Mouse (Mus musculus): ENCODE measurements around the gene Myo18a. TPM values are rescaled to one million over a fixed set of nuclear protein-coding genes. Genes with fewer than 3 reads are reported as not detected.

The Myo18a gene
- polyA plus RNA-seq, 1 experiment, result 57.0 TPM

DNA sequence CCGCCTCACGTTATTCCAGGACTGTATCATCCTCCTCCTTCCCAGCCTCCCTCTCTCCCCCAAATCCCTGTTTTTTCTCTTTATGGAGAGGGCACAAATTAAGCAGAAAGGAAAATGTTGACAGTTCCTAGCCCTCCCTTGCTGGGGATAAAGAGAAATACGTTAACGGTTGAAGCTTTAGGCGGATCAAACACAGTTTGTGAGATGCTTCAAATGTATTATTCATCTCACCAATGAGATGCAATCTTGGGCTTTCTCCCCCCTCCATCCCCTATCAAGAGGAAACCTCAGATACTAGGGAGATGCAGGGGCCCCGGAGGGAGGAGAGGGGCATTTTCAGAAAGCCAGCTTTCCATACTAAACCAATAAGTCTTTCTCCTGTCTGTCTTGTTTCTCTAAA is 146.7 kb downstream of the Myo18a start:
- no peak for TF ChIP-seq CEBPB (IDR thresholded peaks at IDR 0.05; ENCODE audit: low read depth)
- TF ChIP-seq FOSL1 (IDR thresholded peaks at IDR 0.05; ENCODE audit: insufficient read depth, low read length, poor library complexity, severe bottlenecking), result no peak
- no peak for TF ChIP-seq USF1 (IDR thresholded peaks at IDR 0.05; ENCODE audit: low read depth)
- TF ChIP-seq MYOD1 (IDR thresholded peaks at IDR 0.05; ENCODE audit: control insufficient read depth, insufficient read length, low read depth), result no peak
- Histone ChIP-seq H3K79me2 (ENCODE audit: control insufficient read depth, insufficient read depth) (no peaks in the 10 kb centered on the region), H3K36me3 (ENCODE audit: control insufficient read depth, insufficient read depth) (no peaks in the 10 kb centered on the region), H3K27me3 (ENCODE audit: control insufficient read depth, insufficient read depth, insufficient read length) (peaks cover 62% of the 10 kb centered on the region), H3ac (ENCODE audit: control insufficient read depth, insufficient read length, low read depth) (no peak overlapping the region), H3K79me3 (ENCODE audit: low read depth) (no peaks in the 10 kb centered on the region), H3K4me3 (ENCODE audit: insufficient read depth, poor library complexity, severe bottlenecking) (no peak overlapping the region)

DNA sequence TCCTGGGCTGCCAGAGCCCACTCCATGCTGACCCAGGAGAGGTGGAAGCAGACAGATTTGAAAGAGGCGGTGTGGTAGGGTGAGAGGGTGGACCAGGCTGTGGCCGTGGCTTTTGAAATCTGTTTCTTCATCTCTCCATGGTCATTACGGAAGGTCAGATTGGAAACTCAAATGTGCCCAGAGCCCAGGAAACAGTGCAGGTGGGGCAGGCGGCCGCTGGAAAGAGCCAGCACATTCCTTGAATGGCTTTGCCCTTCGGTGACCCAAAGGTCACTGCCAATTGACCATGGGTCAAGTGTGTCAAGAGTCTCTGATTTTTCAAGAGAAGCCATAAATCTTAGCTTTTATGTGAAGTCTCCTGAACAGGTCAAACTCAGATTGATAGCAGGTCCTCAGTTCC is 150.5 kb downstream of the Myo18a start:
- H3ac ChIP-seq (ENCODE audit: control insufficient read depth, insufficient read length, low read depth), result no peak overlapping the region
- no peak for TF ChIP-seq FOSL1 (IDR thresholded peaks at IDR 0.05; ENCODE audit: insufficient read depth, low read length, poor library complexity, severe bottlenecking)
- no peak for TF ChIP-seq MYOG (IDR thresholded peaks at IDR 0.05; ENCODE audit: control insufficient read depth, extremely low read depth, insufficient read length)
- no peak for TF ChIP-seq CEBPB (IDR thresholded peaks at IDR 0.05; ENCODE audit: low read depth)
- no peak for TF ChIP-seq MYOD1 (IDR thresholded peaks at IDR 0.05; ENCODE audit: control insufficient read depth, insufficient read length, low read depth)
- no peak for TF ChIP-seq USF1 (IDR thresholded peaks at IDR 0.05; ENCODE audit: low read depth)
- TF ChIP-seq MAX (IDR thresholded peaks at IDR 0.05), result no peak
- no peak for TF ChIP-seq CTCF (IDR thresholded peaks at IDR 0.05; ENCODE audit: control insufficient read depth, insufficient read depth, insufficient read length)
- no peaks in the 10 kb centered on the region for H3K79me2 ChIP-seq (ENCODE audit: control insufficient read depth, insufficient read depth)
- H3K79me3 ChIP-seq (ENCODE audit: low read depth), result no peaks in the 10 kb centered on the region
- H3K4me3 ChIP-seq (ENCODE audit: insufficient read depth, poor library complexity, severe bottlenecking), result no peak overlapping the region
- H3K27me3 ChIP-seq (ENCODE audit: control insufficient read depth, insufficient read depth, insufficient read length), result peaks cover 70% of the 10 kb centered on the region
- H3K36me3 ChIP-seq (ENCODE audit: control insufficient read depth, insufficient read depth), result no peaks in the 10 kb centered on the region

DNA sequence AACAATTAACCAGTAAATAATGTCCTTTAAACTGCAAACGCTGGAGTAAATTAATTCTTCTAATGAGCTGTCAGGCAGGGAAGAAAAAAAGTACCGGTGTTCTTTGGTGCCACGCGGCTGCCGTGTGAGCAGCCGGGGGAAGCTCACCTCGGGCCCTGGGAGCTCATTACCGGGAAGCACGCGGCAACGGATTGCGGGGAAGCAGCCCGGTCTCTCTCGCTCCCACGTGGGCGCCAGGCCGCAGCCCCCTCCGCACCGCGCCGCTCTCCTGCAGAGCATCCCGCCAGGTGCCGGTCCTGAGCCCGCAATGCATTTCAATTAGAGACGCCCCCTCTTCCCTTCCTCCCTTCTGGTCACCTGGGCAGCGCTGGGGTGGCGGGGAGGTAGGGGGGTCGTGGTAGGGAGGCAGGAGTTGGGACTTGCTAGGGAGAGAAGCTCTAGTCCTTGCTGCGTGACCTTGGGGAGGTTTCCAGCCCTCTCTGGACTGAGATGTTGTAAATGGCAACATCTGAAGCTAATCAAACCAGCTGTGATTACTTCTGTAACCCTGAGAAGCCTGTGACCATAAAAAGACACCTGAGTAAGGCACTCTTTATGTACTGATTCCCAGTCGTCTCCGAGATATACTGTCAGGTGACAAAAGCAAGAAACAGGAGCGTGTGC is 151.7 kb downstream of the Myo18a start:
- peaks cover 77% of the 10 kb centered on the region for H3K27me3 ChIP-seq (ENCODE audit: control insufficient read depth, insufficient read depth, insufficient read length)
- TF ChIP-seq MYOG (IDR thresholded peaks at IDR 0.05; ENCODE audit: control insufficient read depth, extremely low read depth, insufficient read length), result no peak
- no peak for TF ChIP-seq USF1 (IDR thresholded peaks at IDR 0.05; ENCODE audit: low read depth)
- TF ChIP-seq MAX (IDR thresholded peaks at IDR 0.05), result no peak
- TF ChIP-seq MYOD1 (IDR thresholded peaks at IDR 0.05; ENCODE audit: control insufficient read depth, insufficient read length, low read depth), result no peak
- TF ChIP-seq CTCF (IDR thresholded peaks at IDR 0.05; ENCODE audit: control insufficient read depth, insufficient read depth, insufficient read length), result no peak
- TF ChIP-seq FOSL1 (IDR thresholded peaks at IDR 0.05; ENCODE audit: insufficient read depth, low read length, poor library complexity, severe bottlenecking), result no peak
- TF ChIP-seq CEBPB (IDR thresholded peaks at IDR 0.05; ENCODE audit: low read depth), result no peak
- H3K4me3 ChIP-seq (ENCODE audit: insufficient read depth, poor library complexity, severe bottlenecking), result no peak overlapping the region

More for the DNA sequence above, 151.7 kb downstream of the Myo18a start:
- H3K79me3 ChIP-seq (ENCODE audit: low read depth), result no peaks in the 10 kb centered on the region
- no peaks in the 10 kb centered on the region for H3K79me2 ChIP-seq (ENCODE audit: control insufficient read depth, insufficient read depth)
- H3K36me3 ChIP-seq (ENCODE audit: control insufficient read depth, insufficient read depth), result no peaks in the 10 kb centered on the region
- no peak overlapping the region for H3ac ChIP-seq (ENCODE audit: control insufficient read depth, insufficient read length, low read depth)

Other genes with a start within 250 kb of the Myo18a start
- 1.5 TPM for gene Abhd15, start 248.1 kb upstream of the Myo18a start, polyA plus RNA-seq (2012; fragmentation: generic; extraction: Trizol)
- gene Trp53i13, start 247.3 kb upstream of the Myo18a start, polyA plus RNA-seq (2012; fragmentation: generic; extraction: Trizol), result 18.2 TPM
- gene Gm10392, start 244.0 kb upstream of the Myo18a start, polyA plus RNA-seq (2012; fragmentation: generic; extraction: Trizol), result not detected
- 5.1 TPM for gene Taok1, start 155.4 kb upstream of the Myo18a start, polyA plus RNA-seq (2012; fragmentation: generic; extraction: Trizol)
- gene Nufip2, start 77.1 kb upstream of the Myo18a start, polyA plus RNA-seq (2012; fragmentation: generic; extraction: Trizol), result 12.0 TPM
- 0.07 TPM for gene Cryba1, start 38.0 kb upstream of the Myo18a start, polyA plus RNA-seq (2012; fragmentation: generic; extraction: Trizol)
- 0.33 TPM for gene Gm10277, start 24.5 kb downstream of the Myo18a start, polyA plus RNA-seq (2012; fragmentation: generic; extraction: Trizol)
- not detected for gene Pipox, start 130.8 kb downstream of the Myo18a start, polyA plus RNA-seq (2012; fragmentation: generic; extraction: Trizol)
- not detected for gene Sez6, start 167.6 kb downstream of the Myo18a start, polyA plus RNA-seq (2012; fragmentation: generic; extraction: Trizol)
- 21.9 TPM for gene Phf12, start 219.5 kb downstream of the Myo18a start, polyA plus RNA-seq (2012; fragmentation: generic; extraction: Trizol)